In the genomic region with DNA sequence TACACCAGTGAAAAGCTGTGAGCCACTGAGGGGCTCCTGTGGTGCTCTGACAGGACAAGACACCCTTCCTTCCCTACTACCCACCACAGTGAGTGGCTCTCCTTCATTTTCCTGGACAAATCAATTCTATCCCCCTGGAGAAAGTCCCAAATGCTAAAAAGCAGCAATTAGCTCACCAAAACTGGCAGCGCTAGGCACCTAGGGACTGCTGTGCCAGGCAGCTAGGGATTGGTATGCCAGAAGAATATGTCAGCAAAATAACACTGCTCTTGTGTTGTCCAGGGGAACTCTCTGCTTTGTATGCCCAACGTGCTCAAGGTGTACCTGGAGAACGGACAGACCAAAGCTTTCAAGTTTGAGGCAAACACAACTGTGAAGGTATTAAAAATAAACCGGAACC, we compare ENCODE assay signal across 25 mouse cellular contexts.
"Had no signal": no experiment of that assay in that cellular context is flagged by ENCODE, and none has a peak within 500 bp of the region (broad histone marks: within the 10 kb centered on the region; RNA-seq: fewer than 3 reads in every experiment).

No protein-coding gene starts in this region.

- H3K27me3 ChIP-seq: heart, embryonic 13.5 days; heart, embryonic 15.5 days; kidney, embryonic 15.5 days; limb, embryonic 13.5 days; limb, embryonic 15.5 days; liver, embryonic 13.5 days had no signal

- H3K4me2 ChIP-seq: heart, embryonic 11.5 days; heart, embryonic 13.5 days; heart, embryonic 15.5 days; hindbrain, embryonic 13.5 days; hindbrain, embryonic 15.5 days; kidney, embryonic 15.5 days; limb, embryonic 13.5 days; limb, embryonic 15.5 days; liver, embryonic 13.5 days; liver, embryonic 15.5 days had no signal

- H3K4me1 ChIP-seq: hindbrain, embryonic 13.5 days; hindbrain, embryonic 15.5 days; liver, embryonic 13.5 days; liver, embryonic 15.5 days had no signal

- H3K9me3 ChIP-seq: heart, embryonic 13.5 days; heart, embryonic 15.5 days; hindbrain, embryonic 13.5 days; hindbrain, embryonic 15.5 days; kidney, embryonic 15.5 days; limb, embryonic 13.5 days; limb, embryonic 15.5 days; liver, embryonic 13.5 days; liver, embryonic 15.5 days had no signal

- DNase-seq: gastrocnemius, postnatal 14 days; gastrocnemius, postnatal 36 days; heart, adult 11 months; heart, adult 2 months; heart, postnatal 14 days; heart, postnatal 36 days; kidney, adult 11 months; kidney, adult 2 months; kidney, adult 9 months; kidney, postnatal 14 days; kidney, postnatal 36 days; left cerebral cortex, postnatal 4 days; liver, embryonic 13.5 days had no signal

- ATAC-seq: hindbrain, postnatal 0 days; intestine, embryonic 16.5 days had no signal

- H3K36me3 ChIP-seq: heart, embryonic 13.5 days; heart, embryonic 15.5 days; hindbrain, embryonic 13.5 days; hindbrain, embryonic 15.5 days; kidney, embryonic 15.5 days; limb, embryonic 13.5 days; limb, embryonic 15.5 days; liver, embryonic 13.5 days; liver, embryonic 15.5 days had no signal

- H3K4me3 ChIP-seq: heart, adult 2 months; heart, embryonic 13.5 days; heart, embryonic 15.5 days; hindbrain, embryonic 13.5 days; hindbrain, embryonic 15.5 days; kidney, embryonic 15.5 days; limb, embryonic 13.5 days; limb, embryonic 15.5 days; liver, embryonic 13.5 days; liver, embryonic 15.5 days had no signal

- H3K9ac ChIP-seq: heart, embryonic 13.5 days; heart, embryonic 15.5 days; hindbrain, embryonic 13.5 days; hindbrain, embryonic 15.5 days; kidney, embryonic 15.5 days; limb, embryonic 13.5 days; limb, embryonic 15.5 days; liver, embryonic 13.5 days; liver, embryonic 15.5 days had no signal

- H3K27ac ChIP-seq: heart, adult 2 months; heart, embryonic 13.5 days; heart, embryonic 15.5 days; hindbrain, embryonic 13.5 days; hindbrain, embryonic 15.5 days; hindbrain, postnatal 0 days; kidney, embryonic 15.5 days; kidney, postnatal 0 days; limb, embryonic 13.5 days; limb, embryonic 15.5 days; liver, embryonic 13.5 days; liver, embryonic 15.5 days had no signal
